Mouse (Mus musculus): ENCODE data around the gene Rnf141.

Gene Rnf141

DNA sequence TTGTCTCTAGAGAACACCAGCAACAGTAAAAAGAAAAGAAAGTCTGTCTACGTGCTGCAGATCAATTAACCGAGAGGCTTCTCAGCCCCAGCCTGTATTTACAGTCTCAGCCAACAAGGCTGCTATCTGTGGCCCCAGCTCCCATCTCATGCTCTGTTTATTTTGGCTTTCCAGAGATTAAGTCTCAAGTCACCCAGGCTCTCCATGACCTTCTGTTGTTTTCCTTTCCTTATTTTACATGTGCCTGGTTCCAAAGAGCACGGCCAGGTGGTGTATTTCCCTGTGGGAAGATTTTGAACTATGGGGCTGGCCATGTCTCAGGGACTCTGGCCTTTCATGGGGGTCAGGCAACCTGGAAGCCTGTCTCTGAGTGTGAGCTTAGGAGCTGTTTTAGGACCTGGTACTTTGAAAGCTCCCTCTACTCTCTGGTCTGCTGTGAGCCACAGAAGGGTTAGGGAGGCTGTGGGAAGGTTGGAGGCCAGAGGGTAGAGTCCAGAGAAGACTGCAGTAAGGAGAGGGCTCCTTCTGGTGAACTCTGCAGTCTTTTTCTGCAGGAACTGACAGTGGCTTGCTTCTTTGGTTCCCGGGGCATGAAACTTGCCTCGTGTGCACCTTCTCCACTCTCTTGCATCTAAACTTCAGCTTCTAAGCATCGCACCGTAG, 7.4 kb upstream of the Rnf141 start:
- Histone ChIP-seq H3K4me1 (replicated peaks; ENCODE audit: low read depth, low read length) (no peaks in the 10 kb centered on the region), H3K9me3 (ENCODE audit: low read length) (no peaks in the 10 kb centered on the region), H3K4me3 (replicated peaks; ENCODE audit: low read length) (no peak overlapping the region), H3K27me3 (ENCODE audit: insufficient read depth, low read length) (no peaks in the 10 kb centered on the region), H3K36me3 (ENCODE audit: insufficient read depth, low read length) (no peaks in the 10 kb centered on the region)
- no peak for TF ChIP-seq NANOG (IDR thresholded peaks at IDR 0.05; ENCODE audit: borderline replicate concordance, low read length)
- no peak for TF ChIP-seq POU5F1 (IDR thresholded peaks at IDR 0.05; ENCODE audit: borderline replicate concordance, low read length)
- TF ChIP-seq CTCF (conservative IDR thresholded peaks at IDR 0.05; ENCODE audit: low read length) = no peak

DNA sequence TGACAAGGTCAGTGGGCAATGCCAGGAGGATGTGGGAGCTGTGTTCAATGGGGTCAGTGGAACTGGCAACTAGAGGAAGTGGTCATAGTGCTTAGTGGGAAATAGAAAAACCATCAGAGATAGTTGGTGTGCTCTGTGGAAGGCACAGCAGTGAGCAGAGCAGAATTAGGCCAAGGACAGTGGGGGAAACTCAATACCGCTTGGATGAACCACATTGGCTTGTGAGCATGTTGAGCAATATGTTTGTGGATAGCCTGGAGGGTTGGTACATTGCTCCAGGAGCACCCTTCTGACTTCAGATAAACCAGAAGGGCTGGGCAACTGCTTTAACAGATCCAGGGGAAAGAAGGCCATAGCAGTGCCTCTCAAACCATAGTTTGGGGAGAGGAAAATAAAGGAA, 4.1 kb upstream of the Rnf141 start:
- H3K36me3 ChIP-seq (ENCODE audit: insufficient read depth, low read length) = no peaks in the 10 kb centered on the region
- H3K4me3 ChIP-seq (replicated peaks; ENCODE audit: low read length) = no peak overlapping the region
- peaks cover 3% of the 10 kb centered on the region for H3K4me1 ChIP-seq (replicated peaks; ENCODE audit: low read depth, low read length)
- H3K9me3 ChIP-seq (ENCODE audit: low read length) = no peaks in the 10 kb centered on the region
- TF ChIP-seq POU5F1 (IDR thresholded peaks at IDR 0.05; ENCODE audit: borderline replicate concordance, low read length) (no peak), NANOG (IDR thresholded peaks at IDR 0.05; ENCODE audit: borderline replicate concordance, low read length) (no peak), CTCF (conservative IDR thresholded peaks at IDR 0.05; ENCODE audit: low read length) (no peak)
- H3K27me3 ChIP-seq (ENCODE audit: insufficient read depth, low read length) = no peaks in the 10 kb centered on the region

DNA sequence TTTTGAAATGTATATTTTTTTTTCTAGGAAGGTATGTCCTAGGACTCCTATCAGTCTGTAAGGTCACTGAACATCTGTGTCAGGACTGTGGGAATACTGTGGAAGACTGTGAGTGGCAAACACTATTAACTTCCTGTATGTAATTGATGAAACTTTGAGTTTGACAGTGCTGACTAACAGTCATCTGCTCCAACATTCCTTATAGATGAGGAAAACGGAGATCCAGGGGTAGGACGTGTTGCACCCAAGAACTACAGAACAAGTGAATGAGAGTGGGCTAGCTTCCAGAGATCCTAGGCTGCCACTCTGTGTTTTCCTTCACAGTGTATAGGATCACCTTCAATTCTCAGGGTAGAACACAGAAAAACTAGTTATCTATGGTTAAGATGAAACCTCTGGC, 3.1 kb upstream of the Rnf141 start:
- no peaks in the 10 kb centered on the region for H3K27me3 ChIP-seq (ENCODE audit: insufficient read depth, low read length)
- H3K9me3 ChIP-seq (ENCODE audit: low read length) = no peaks in the 10 kb centered on the region
- H3K4me1 ChIP-seq (replicated peaks; ENCODE audit: low read depth, low read length) = peaks cover 5% of the 10 kb centered on the region
- no peak for TF ChIP-seq NANOG (IDR thresholded peaks at IDR 0.05; ENCODE audit: borderline replicate concordance, low read length)
- TF ChIP-seq POU5F1 (IDR thresholded peaks at IDR 0.05; ENCODE audit: borderline replicate concordance, low read length) = no peak
- TF ChIP-seq CTCF (conservative IDR thresholded peaks at IDR 0.05; ENCODE audit: low read length) = no peak
- no peaks in the 10 kb centered on the region for H3K36me3 ChIP-seq (ENCODE audit: insufficient read depth, low read length)
- no peak overlapping the region for H3K4me3 ChIP-seq (replicated peaks; ENCODE audit: low read length)

DNA sequence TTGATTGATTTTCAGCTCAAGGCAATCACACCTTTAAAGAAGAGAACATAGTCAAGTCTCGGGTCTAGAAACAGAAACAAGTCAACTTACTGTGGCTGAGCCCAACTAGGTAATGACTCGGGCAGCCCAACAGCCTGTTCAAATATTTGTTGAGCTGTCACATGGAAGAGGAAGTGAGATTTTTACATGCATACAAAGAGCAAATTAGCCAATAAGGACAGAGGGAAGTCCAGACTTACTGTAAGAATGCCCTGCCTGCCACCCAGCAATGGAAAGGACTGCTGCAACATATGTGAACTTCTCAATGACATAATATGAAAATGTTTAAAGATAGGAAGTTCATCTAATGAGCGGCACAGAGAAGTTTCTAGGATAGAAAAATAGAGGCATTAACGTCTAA, 3.9 kb downstream of the Rnf141 start:
- peaks cover 5% of the 10 kb centered on the region for H3K4me1 ChIP-seq (replicated peaks; ENCODE audit: low read depth, low read length)
- H3K36me3 ChIP-seq (ENCODE audit: insufficient read depth, low read length) = peaks cover 8% of the 10 kb centered on the region; the same call in 1 of the 2 replicates
- H3K27me3 ChIP-seq (ENCODE audit: insufficient read depth, low read length) = no peaks in the 10 kb centered on the region
- H3K9me3 ChIP-seq (ENCODE audit: low read length) = no peaks in the 10 kb centered on the region
- TF ChIP-seq NANOG (IDR thresholded peaks at IDR 0.05; ENCODE audit: borderline replicate concordance, low read length) (no peak), CTCF (conservative IDR thresholded peaks at IDR 0.05; ENCODE audit: low read length) (no peak), POU5F1 (IDR thresholded peaks at IDR 0.05; ENCODE audit: borderline replicate concordance, low read length) (no peak)
- H3K4me3 ChIP-seq (replicated peaks; ENCODE audit: low read length) = no peak overlapping the region

DNA sequence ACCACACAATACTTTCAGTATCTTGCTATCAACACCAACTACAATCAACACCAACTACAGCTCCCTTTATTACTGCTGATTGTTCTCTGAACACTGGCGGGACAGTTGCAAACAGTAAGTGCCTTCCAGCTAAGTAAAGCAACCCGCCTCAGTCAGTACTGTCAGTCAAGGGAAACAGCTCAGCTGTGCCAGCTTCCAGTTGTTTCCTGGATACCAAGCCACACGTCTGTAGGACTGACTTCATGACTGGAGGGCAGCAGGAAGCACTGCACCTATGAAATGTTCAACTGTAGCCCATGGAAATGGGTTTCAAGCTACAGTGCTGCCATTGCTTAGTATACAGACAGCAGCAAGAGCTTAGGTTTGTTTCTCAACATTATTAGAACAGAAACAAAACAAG, 9.7 kb downstream of the Rnf141 start:
- Histone ChIP-seq H3K4me3 (replicated peaks; ENCODE audit: low read length) (no peak overlapping the region), H3K9me3 (ENCODE audit: low read length) (no peaks in the 10 kb centered on the region), H3K36me3 (ENCODE audit: insufficient read depth, low read length) (peaks cover 33% of the 10 kb centered on the region), H3K4me1 (replicated peaks; ENCODE audit: low read depth, low read length) (no peaks in the 10 kb centered on the region), H3K27me3 (ENCODE audit: insufficient read depth, low read length) (no peaks in the 10 kb centered on the region)
- no peak for TF ChIP-seq NANOG (IDR thresholded peaks at IDR 0.05; ENCODE audit: borderline replicate concordance, low read length)
- TF ChIP-seq POU5F1 (IDR thresholded peaks at IDR 0.05; ENCODE audit: borderline replicate concordance, low read length) = no peak
- TF ChIP-seq CTCF (conservative IDR thresholded peaks at IDR 0.05; ENCODE audit: low read length) = no peak

DNA sequence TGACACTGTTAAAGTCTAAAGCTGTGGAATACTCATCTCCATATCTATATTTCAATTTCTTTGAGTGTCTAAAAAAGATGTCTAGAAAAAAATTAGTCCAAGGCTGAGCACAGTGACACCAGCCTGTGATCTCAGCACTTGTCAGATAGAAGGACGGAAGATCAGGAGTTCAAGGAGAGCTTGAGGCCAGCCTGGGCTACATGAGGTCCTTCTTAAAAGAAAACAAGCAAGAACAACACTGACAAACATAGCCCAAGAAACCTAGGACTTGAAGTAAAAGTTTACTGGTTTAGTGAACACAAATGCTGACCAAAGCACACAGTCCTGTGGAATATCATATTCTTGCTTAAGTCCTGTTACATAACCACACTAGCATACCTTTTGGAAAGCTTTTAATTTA, 10.2 kb downstream of the Rnf141 start:
- Histone ChIP-seq H3K9me3 (ENCODE audit: low read length) (no peaks in the 10 kb centered on the region), H3K36me3 (ENCODE audit: insufficient read depth, low read length) (peaks cover 38% of the 10 kb centered on the region), H3K4me3 (replicated peaks; ENCODE audit: low read length) (no peak overlapping the region), H3K27me3 (ENCODE audit: insufficient read depth, low read length) (no peaks in the 10 kb centered on the region), H3K4me1 (replicated peaks; ENCODE audit: low read depth, low read length) (no peaks in the 10 kb centered on the region)
- no peak for TF ChIP-seq POU5F1 (IDR thresholded peaks at IDR 0.05; ENCODE audit: borderline replicate concordance, low read length)
- TF ChIP-seq CTCF (conservative IDR thresholded peaks at IDR 0.05; ENCODE audit: low read length) = no peak
- TF ChIP-seq NANOG (IDR thresholded peaks at IDR 0.05; ENCODE audit: borderline replicate concordance, low read length) = no peak

DNA sequence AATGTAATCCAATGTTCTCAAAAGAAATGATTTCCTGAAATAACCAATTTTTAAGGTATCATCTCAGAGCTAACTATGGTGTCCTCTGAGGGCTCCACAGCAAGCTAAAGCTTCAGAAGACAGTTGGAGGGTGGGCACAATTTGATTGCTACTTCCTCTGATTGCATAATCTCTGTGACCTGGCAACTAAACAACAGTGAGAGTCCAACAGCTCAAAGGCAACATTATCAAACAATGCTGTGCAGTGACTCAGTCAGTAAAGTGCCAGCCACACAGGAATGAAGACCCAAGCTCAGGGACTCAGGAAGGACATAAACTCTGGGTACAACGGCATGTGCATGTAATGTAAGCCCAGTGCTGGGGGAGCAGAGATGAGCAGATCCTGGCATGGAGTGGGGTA, 11.2 kb downstream of the Rnf141 start:
- TF ChIP-seq NANOG (IDR thresholded peaks at IDR 0.05; ENCODE audit: borderline replicate concordance, low read length) (no peak), CTCF (conservative IDR thresholded peaks at IDR 0.05; ENCODE audit: low read length) (no peak), POU5F1 (IDR thresholded peaks at IDR 0.05; ENCODE audit: borderline replicate concordance, low read length) (no peak)
- no peaks in the 10 kb centered on the region for H3K27me3 ChIP-seq (ENCODE audit: insufficient read depth, low read length)
- no peaks in the 10 kb centered on the region for H3K9me3 ChIP-seq (ENCODE audit: low read length)
- H3K4me3 ChIP-seq (replicated peaks; ENCODE audit: low read length) = no peak overlapping the region
- peaks cover 45% of the 10 kb centered on the region for H3K36me3 ChIP-seq (ENCODE audit: insufficient read depth, low read length)
- H3K4me1 ChIP-seq (replicated peaks; ENCODE audit: low read depth, low read length) = no peaks in the 10 kb centered on the region

DNA sequence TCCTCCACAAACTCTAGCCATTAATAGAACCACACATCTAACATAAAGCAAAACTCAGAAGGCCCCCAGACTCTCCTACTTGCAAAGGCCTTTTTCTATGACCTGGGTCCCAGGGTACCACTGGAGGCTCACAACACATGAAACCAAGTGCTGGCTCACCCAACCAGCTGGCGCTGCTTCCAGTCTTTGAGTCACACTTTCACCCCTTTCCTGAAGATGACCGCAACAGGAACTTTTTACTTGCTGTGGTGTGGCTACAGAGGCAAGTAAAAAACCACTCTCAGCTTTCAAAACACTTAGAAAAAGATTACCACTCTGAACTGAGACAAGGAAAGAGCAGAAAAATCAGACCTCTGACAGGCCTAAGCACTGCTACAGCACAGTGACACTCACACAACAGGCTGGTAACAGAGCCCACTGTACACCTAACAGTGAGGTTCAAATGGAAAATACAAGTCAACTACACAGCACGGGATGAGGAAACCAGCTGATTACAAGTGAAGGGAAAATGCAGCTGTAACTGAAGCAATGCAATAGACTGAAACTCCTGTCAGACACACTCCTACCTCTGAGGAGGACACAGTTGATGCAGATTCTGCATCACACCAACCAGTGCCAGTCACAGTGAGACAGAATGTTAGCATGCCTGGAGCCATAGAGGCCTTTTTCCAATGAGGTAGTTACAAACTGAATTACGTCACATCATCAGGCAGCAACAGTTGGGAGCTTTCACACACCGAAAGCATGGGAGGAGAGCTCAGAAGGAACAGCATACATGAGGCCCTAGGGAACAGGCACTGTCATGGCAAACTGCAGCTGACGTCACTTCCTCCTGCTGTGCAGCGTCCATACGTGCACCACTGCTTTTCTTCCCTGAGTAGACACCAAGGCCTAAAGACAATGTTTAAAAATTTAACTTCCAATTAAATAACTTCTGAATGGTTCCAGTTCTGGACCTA, 20.0 kb downstream of the Rnf141 start:
- no peaks in the 10 kb centered on the region for H3K4me1 ChIP-seq (replicated peaks; ENCODE audit: low read depth, low read length)
- no peak for TF ChIP-seq CTCF (conservative IDR thresholded peaks at IDR 0.05; ENCODE audit: low read length)
- TF ChIP-seq POU5F1 (IDR thresholded peaks at IDR 0.05; ENCODE audit: borderline replicate concordance, low read length) = no peak
- no peak for TF ChIP-seq NANOG (IDR thresholded peaks at IDR 0.05; ENCODE audit: borderline replicate concordance, low read length)
- H3K27me3 ChIP-seq (ENCODE audit: insufficient read depth, low read length) = no peaks in the 10 kb centered on the region
- no peak overlapping the region for H3K4me3 ChIP-seq (replicated peaks; ENCODE audit: low read length)
- H3K9me3 ChIP-seq (ENCODE audit: low read length) = no peaks in the 10 kb centered on the region
- H3K36me3 ChIP-seq (ENCODE audit: insufficient read depth, low read length) = peaks cover 60% of the 10 kb centered on the region
